Mouse (Mus musculus) bone marrow, adult 2 months (tissue): ENCODE data around the gene Nup160.

Source experiments
- CTCF ChIP-seq: fragments of 200-500 bp; IDR thresholded peaks from 2 replicates; pipeline ENCODE4 v1.5.1; 2011; ENCODE audit warnings: low read length, control low read depth; ENCODE audit not compliant: control insufficient read depth, insufficient read depth
- POLR2A ChIP-seq: fragments of 200-500 bp; IDR thresholded peaks from 2 replicates; pipeline ENCODE4 v1.6.1; 2011; ENCODE audit warnings: low read depth, mild to moderate bottlenecking, control low read depth, low read length, borderline replicate concordance; ENCODE audit not compliant: control insufficient read depth

DNA sequence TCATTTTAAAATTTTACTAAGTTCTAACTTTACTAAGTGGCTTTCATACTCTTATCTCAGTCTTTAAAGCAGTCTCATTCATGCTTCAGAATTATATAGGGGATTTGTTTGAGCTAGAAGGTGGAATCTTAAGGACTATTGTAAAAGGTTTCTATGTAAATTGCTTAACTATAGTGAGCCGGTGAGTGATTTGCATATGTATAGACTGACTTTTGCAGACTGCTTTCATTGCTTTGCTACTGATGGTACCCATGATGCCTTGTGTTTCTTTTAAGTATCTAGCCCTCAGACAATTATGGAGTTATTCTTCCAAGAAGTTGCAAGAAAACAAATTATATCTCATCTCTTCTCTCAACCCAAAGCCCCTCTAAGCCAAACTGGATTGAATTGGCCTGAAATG is 31.5 kb downstream of the Nup160 start:
- TF ChIP-seq CTCF (no peak), POLR2A (no peak)
